Mouse (Mus musculus) spleen, postnatal 14 days (tissue): ENCODE data around the gene Ppard.

Source experiments
- DNase-seq, 2 experiments: peaks; one replicate each; pipeline ENCODE4 v3.0.0; 2021 to 2022; ENCODE audit warnings: low spot score in 2 of 2

Ppard gene

DNA sequence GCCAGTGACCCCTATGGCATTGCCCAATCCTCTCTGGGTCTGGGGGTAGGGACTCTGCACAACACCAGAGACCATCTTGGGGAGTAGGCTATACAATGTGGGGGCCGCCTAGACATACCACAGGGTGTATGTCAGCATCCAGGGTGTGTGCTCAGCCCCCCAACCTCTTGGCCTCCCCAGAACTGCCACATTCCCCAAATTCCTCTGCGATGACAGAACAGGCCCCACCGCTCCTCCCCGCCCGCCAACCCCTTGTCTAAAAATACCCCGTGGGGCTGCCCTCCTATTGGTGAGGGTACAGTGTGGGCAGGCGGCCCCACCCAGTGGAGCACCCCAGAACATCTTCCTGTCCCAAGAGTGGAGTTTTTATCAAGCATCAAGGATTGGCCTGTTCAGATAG lies 108.1 kb downstream of the Ppard start:
- no peak for DNase-seq

DNA sequence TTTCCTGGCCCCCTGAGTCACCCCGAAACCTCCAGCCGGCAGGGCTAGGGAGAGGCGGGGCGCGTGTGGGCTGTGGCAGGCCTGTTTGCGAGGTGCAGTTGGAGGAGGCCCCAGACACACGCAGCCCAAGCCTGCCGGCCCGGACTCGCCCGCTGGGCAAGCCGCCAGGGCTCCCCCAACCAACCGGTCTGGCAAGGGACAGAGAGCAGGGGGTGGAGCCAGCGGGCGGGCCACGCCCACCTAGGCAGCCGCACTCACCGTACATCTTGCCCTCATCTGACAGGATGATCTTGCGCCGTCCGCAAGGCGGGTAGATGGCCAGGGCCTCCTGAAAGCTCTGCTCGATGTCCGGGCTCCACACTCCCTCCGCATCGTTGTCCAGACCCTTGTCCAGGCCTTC lies 108.6 kb downstream of the Ppard start:
- peak; percentile 54 to 60 for DNase-seq

DNA sequence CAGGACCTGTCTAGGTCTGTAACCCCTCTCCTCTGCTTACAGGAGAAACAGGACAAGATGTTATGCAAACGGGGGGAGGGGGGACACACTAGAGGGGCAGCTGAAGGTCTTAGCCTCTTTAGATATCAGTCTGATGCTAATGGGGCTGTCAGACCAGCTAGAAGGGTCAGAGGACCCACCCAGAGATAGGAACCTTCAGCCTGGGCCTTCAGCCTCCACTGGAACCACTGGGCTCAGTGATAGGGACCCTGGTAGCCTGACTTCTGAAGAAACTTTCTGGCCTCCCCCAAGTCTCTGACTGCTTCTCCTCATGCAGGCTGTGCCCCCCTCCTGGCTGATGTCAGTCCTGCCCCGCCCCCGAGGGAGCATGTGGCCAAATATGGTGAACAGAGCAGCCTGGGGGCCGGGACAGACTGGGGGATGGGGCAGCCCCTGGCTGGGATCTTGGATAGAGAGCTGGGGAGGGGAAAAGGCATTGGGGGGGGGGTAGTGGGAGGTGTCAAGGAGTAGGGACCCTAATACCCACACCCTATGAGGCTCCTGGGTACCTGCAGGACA lies 111.6 kb downstream of the Ppard start:
- DNase-seq: no peak

DNA sequence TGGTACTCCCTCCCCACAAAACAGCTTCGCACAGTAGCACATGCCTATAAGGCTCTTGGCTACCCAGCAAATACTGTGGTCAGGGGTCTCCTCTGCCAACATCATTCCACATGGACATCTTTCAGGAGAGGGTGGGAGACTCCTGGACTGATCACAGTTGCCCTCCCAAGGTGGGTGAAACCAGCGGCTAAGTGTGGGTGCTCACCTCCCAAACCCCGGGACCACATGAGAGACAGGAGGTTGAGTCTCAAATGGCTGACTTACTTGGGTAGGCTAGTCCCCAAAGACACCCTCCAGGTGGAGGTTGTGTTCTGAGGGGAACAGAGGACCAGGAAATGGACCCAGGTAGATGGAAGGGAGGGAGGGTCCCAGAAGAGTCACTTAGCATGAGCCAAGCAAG lies 112.2 kb downstream of the Ppard start:
- DNase-seq: no peak

DNA sequence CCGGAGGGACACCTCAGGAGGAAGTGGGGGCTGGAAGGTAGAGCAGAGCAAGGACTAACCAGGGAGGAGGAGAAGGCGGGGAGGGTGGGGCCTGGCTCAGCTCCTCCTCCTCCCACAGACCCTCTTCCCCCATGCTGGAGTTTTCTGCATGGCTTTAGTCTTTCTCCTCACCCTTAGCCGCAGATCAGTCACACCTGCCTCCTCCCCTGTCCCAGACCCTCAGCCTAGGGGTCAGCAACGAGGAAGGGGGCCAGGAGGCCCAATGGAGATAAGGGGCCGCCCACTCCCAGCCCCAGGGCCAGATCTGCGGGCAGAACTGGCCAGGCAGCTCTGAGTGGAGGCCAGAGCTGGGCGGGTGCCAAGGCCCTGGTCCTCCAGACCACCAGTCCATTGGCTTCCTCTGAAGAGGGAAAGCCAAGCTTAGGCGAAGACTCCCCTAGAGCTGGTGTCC lies 112.8 kb downstream of the Ppard start:
- DNase-seq: no peak

DNA sequence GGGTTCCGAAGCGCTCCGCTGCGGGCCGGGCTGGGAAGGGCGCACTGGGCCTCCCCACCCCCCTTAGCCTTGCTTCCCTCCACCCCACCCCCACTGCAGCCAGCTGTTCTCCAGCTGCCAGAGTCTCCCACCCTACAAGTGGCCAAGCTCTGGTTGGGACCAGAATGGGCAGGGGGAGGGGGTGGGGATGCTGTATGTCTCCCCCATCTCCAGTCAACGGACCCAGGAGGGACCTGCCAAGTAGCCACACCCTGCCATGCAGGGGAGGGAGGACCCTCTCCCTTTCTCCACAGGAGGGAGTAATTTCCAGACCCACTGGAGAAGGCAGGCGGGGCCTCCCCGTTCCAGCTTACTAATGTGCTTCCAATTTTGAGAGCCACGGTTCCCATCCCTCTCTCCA lies 113.4 kb downstream of the Ppard start:
- no peak for DNase-seq

DNA sequence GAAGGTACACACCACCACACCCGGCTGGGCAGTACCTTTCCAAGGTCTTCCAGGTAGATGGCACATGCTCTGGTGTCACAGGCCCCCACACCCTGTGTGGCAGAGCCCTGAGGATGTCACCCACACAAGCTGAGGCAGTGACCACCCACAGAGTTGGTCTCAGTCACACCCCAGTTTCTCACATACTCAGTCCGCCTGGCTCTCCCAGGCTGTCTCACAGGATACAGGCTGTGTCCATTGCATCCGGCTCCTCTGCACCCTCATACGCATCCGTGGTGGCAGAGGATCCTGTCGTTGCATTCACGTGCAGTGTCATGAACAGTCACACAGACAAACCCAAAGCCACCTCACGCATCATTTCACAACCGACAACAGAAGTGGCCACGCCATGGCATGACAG lies 114.8 kb downstream of the Ppard start:
- no peak for DNase-seq

DNA sequence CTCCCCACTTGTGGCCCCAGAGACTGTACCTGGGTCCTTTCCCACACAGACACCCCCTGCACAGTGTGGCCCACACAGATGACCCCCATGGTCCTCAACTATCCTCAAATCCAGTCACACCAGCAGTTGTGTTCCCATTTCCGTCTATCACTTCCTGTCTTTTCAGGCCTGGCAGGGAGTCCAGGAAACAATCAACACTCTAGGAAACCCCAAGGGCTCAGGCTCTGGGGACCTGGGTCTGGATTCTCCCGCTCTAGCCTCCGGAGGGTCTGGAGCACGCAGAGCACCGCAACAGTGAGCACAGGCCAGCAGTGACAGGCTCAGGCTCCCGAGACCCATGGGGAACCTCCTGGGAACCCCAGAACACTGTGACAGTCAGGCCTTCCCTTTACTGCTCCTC lies 115.7 kb downstream of the Ppard start:
- DNase-seq: no peak

DNA sequence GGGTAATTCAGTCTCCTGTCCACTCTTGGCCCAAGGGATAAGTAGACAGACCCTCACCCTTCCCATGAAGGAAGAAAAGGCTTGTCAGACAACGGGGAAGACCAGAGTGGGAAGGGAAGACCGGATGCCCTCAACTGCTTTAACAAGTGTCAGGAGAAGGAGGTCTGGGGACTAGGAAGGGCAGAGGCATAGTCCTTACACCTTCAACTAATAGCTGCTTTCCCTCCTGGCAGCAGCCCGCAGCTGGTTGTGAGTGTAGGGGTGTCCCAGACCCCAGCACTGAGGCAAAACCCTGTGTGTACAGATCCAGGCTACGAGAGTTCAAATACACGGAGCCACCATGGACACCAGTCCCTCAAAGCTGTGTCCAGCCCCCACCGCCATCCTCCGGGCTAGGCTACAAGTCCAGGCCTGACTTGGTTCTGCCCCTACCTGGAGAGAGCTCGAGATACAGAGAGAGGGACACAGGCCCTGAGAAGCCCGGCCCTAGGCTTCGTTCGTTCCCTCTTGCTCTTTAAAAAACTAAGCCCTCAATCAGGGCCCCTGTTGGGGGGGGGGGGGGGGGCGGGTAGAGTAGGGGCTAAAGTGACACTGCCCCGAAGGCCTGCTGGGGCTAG lies 116.9 kb downstream of the Ppard start:
- no peak for DNase-seq

DNA sequence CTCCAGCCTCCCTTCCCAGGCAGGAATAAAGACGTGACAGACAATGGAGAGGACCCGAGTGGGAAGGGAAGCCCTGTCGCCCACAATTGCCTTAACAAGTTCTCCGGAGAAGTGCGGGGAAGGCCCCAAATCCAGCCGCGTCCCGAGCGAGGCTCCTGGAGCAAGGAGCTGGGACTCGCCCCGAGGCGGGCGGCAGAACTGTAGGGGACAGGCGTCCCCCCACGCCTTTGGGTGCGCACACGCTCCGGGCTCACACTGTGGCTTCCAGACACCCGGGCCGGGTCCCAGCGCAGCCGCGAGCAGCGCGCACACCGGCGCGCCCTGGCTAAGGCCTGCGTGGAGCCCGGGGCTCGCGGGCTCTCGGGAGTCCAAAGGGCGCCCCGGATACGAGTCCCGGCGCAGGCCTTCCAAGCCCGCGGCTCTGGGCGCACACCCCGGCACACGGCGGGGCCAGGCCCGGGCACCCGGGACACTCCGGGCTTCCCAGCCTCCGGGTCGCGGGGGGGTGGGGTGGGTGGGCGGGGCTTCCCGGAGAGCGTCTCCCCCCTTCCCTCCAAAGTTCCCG lies 117.5 kb downstream of the Ppard start:
- no peak for DNase-seq

DNA sequence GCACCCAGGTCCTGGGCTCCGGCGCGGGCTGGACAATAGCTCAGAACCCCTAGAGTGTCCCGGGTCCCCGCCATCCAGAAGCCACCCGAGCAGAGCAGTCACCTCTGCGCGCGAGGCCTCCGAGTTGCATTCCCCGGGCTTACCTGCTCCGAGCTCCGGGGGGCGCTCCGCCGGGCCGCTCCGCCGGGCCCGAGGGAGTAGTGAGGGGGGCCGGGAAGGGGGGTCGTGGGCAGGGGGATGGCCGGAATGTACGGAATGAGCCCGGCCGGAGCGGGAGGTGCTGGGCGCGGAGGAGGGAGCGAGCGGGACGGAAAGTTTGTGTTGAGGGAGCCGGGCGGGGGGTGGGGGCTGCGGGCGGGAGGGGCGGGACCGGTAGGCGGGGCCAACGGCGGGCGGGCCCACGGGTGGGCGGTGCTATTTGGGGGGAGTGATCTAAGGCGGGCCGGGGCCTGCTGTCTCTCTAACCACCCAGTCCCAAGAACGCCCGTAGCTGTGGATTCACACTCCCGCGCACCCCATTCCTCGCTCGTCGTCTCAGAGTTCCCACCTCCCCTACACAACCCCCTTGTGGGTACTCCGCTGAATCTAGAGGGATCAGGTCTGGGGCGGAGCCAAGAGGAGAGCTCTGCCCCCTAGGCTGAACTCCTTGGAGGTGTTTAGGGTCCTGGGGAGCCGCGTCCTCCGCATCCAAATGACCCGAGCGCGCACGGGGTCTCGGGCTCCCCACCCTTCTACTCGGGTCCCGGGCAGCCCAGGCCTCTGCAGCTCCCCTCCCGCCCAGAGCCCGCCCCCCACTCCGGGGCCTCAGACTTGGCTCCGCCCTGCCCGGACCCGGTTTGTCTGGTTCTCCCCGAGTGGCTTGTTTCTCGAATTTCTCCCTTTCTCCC lies 118.2 kb downstream of the Ppard start, which contains the start of gene Tead3:
Gene Tead3, minus strand, starts transcription at position 352 of the 887 bp plus-strand sequence.
- peak; percentile 55 to 62 for DNase-seq
